Mouse (Mus musculus) heart, postnatal 0 days (tissue): ENCODE data around the gene Traf7.

Experiments used
- CTCF ChIP-seq: IDR thresholded peaks from 2 replicates; pipeline ENCODE4 v1.5.1; 2016; ENCODE audit warnings: antibody characterized with exemption, control low read depth, low read depth
- EP300 ChIP-seq: IDR thresholded peaks from 2 replicates; pipeline ENCODE4 v1.6.1; 2016; ENCODE audit warnings: antibody characterized with exemption, low read depth

DNA sequence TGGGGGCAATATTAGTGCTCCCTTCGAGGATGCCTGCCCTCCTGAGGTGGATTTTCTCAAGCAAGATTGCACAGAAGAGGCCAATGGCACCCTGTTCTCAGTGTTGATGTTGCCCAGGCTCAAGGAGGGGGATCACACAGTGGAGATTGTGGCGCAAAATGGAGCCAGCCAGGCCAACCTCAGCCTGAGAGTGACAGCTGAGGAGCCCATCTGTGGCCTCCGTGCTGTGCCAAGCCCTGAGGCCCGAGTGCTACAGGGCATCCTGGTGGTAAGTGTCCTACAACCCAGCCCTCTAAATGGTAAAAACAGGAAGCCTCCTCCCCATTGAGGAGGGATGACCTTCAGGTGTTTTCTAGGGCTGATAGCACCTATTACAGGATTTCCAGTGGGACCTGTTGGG lies 42.1 kb upstream of the Traf7 start:
- TF ChIP-seq CTCF (no peak), EP300 (no peak)
